Mouse (Mus musculus): Measurements from ENCODE around the gene Eif4b.
"Not testable (repeated sequence)": the region's sequence is repeated elsewhere in the genome, so short reads cannot be mapped to it uniquely, and the experiment has no call there.

Eif4b gene

GRCm38 (mm10) chr15:102074876-102075585, 1.5 kb downstream of the Eif4b start:
- DNase-seq (ENCODE audit: extremely low spot score) = no peak

- no peak for DNase-seq (ENCODE audit: extremely low spot score)
Observed at GRCm38 (mm10) chr15:102077111-102077677, 3.6 kb downstream of the Eif4b start.

- DNase-seq (ENCODE audit: extremely low spot score) = no peak
Observed at GRCm38 (mm10) chr15:102079221-102079620, 5.6 kb downstream of the Eif4b start.

- not testable (repeated sequence) for DNase-seq (ENCODE audit: extremely low spot score)
Observed at GRCm38 (mm10) chr15:102079924-102080323, 6.4 kb downstream of the Eif4b start.

- no peak for DNase-seq (ENCODE audit: extremely low spot score)
Observed at GRCm38 (mm10) chr15:102080429-102080828, 6.9 kb downstream of the Eif4b start.

GRCm38 (mm10) chr15:102082148-102082547, 8.6 kb downstream of the Eif4b start:
- no peak for DNase-seq (ENCODE audit: extremely low spot score)

GRCm38 (mm10) chr15:102083028-102083427, 9.5 kb downstream of the Eif4b start:
- no peak for DNase-seq (ENCODE audit: extremely low spot score)

GRCm38 (mm10) chr15:102089914-102090585, 16.5 kb downstream of the Eif4b start:
- no peak for DNase-seq (ENCODE audit: extremely low spot score)

- DNase-seq (ENCODE audit: extremely low spot score) = no peak
Observed at GRCm38 (mm10) chr15:102091063-102091679, 17.6 kb downstream of the Eif4b start.

- no peak for DNase-seq (ENCODE audit: extremely low spot score)
Observed at GRCm38 (mm10) chr15:102091688-102092087, 18.1 kb downstream of the Eif4b start.

GRCm38 (mm10) chr15:102092222-102092621, 18.6 kb downstream of the Eif4b start:
- DNase-seq (ENCODE audit: extremely low spot score) = no peak

GRCm38 (mm10) chr15:102094157-102094556, 20.6 kb downstream of the Eif4b start:
- DNase-seq (ENCODE audit: extremely low spot score) = no peak

- no peak for DNase-seq (ENCODE audit: extremely low spot score)
Observed at GRCm38 (mm10) chr15:102094988-102095387, 21.4 kb downstream of the Eif4b start.

GRCm38 (mm10) chr15:102097147-102097915, 23.8 kb downstream of the Eif4b start:
- DNase-seq (ENCODE audit: extremely low spot score) = no peak

- peak; percentile 44 for DNase-seq (ENCODE audit: extremely low spot score)
Observed at GRCm38 (mm10) chr15:102097991-102098555, 24.5 kb downstream of the Eif4b start.

- no peak for DNase-seq (ENCODE audit: extremely low spot score)
Observed at GRCm38 (mm10) chr15:102099260-102099659, 25.7 kb downstream of the Eif4b start.

GRCm38 (mm10) chr15:102099771-102100160, 26.2 kb downstream of the Eif4b start:
- no peak for DNase-seq (ENCODE audit: extremely low spot score)

- peak; percentile 80 for DNase-seq (ENCODE audit: extremely low spot score)
Observed at GRCm38 (mm10) chr15:102100161-102100981, 26.8 kb downstream of the Eif4b start, which contains the start of gene Tns2. Gene Tns2, plus strand, starts transcription at chr15:102100413.

GRCm38 (mm10) chr15:102100996-102101671, 27.6 kb downstream of the Eif4b start:
- DNase-seq (ENCODE audit: extremely low spot score) = peak; percentile 23

Data from embryo, embryonic 9.5 days (tissue).